Mouse (Mus musculus): ENCODE measurements around the gene Vps13d. TPM values are rescaled to one million over a fixed set of nuclear protein-coding genes. Genes with fewer than 3 reads are reported as not detected.

Vps13d gene
- total RNA-seq, 2 experiments from 2014 or later = 67.7 to 68.9 TPM

- no peak for DNase-seq
These were observed 192.1 kb downstream of the Vps13d start for GRCm38 (mm10) chr4:145002733-145003132.

GRCm38 (mm10) chr4:144999903-145000382 is 194.9 kb downstream of the Vps13d start:
- peak; percentile 81 for DNase-seq

GRCm38 (mm10) chr4:144999572-144999880 is 195.3 kb downstream of the Vps13d start:
- no peak for DNase-seq

- no peak for DNase-seq
These were observed 195.8 kb downstream of the Vps13d start for GRCm38 (mm10) chr4:144998808-144999571.

- no peak for DNase-seq
These were observed 196.7 kb downstream of the Vps13d start for GRCm38 (mm10) chr4:144997887-144998658.

- no peak for DNase-seq
These were observed 197.6 kb downstream of the Vps13d start for GRCm38 (mm10) chr4:144996996-144997820.

- DNase-seq = no peak
These were observed 199.0 kb downstream of the Vps13d start for GRCm38 (mm10) chr4:144995826-144996225.

- DNase-seq = no peak
These were observed 201.5 kb downstream of the Vps13d start for GRCm38 (mm10) chr4:144993047-144993917.

GRCm38 (mm10) chr4:144992413-144992812 is 202.4 kb downstream of the Vps13d start:
- DNase-seq = no peak

- no peak for DNase-seq
These were observed 206.2 kb downstream of the Vps13d start for GRCm38 (mm10) chr4:144988443-144989206.

- no peak for DNase-seq
These were observed 208.6 kb downstream of the Vps13d start for GRCm38 (mm10) chr4:144986016-144986805.

GRCm38 (mm10) chr4:144983821-144984371 is 210.9 kb downstream of the Vps13d start:
- no peak for DNase-seq

GRCm38 (mm10) chr4:144983228-144983744 is 211.5 kb downstream of the Vps13d start:
- DNase-seq = no peak

- peak; percentile 73 for DNase-seq
These were observed 213.8 kb downstream of the Vps13d start for GRCm38 (mm10) chr4:144980811-144981551.

- DNase-seq = no peak
These were observed 214.7 kb downstream of the Vps13d start for GRCm38 (mm10) chr4:144980110-144980509.

GRCm38 (mm10) chr4:144978039-144978438 is 216.8 kb downstream of the Vps13d start:
- DNase-seq = no peak

GRCm38 (mm10) chr4:144977057-144977456 is 217.7 kb downstream of the Vps13d start:
- no peak for DNase-seq

GRCm38 (mm10) chr4:144975505-144975904 is 219.3 kb downstream of the Vps13d start:
- no peak for DNase-seq

GRCm38 (mm10) chr4:144974458-144974857 is 220.3 kb downstream of the Vps13d start:
- DNase-seq = no peak

Measured in heart, postnatal 4 days (tissue).